Mouse (Mus musculus): ENCODE measurements around the gene Gm21915.

Gm21915 gene

GRCm38 (mm10) chr9:40670313-40670712 lies at the start of gene Gm21915:
Gm21915 (plus strand) TSS chr9:40670613.
- DNase-seq (ENCODE audit: low spot score): no peak

GRCm38 (mm10) chr9:40622265-40622664 lies 48.1 kb upstream of the Gm21915 start:
- no peak for DNase-seq (ENCODE audit: low spot score)

GRCm38 (mm10) chr9:40622793-40623192 lies 47.6 kb upstream of the Gm21915 start:
- no peak for DNase-seq (ENCODE audit: low spot score)

- DNase-seq (ENCODE audit: low spot score): no peak
Observed at GRCm38 (mm10) chr9:40625341-40625740, 45.1 kb upstream of the Gm21915 start.

- no peak for DNase-seq (ENCODE audit: low spot score)
Observed at GRCm38 (mm10) chr9:40626566-40626965, 43.8 kb upstream of the Gm21915 start.

GRCm38 (mm10) chr9:40627146-40627713 lies 43.2 kb upstream of the Gm21915 start:
- no peak for DNase-seq (ENCODE audit: low spot score)

- peak; percentile 56 for DNase-seq (ENCODE audit: low spot score)
Observed at GRCm38 (mm10) chr9:40628130-40629069, 42.0 kb upstream of the Gm21915 start.

- DNase-seq (ENCODE audit: low spot score): no peak
Observed at GRCm38 (mm10) chr9:40629441-40629840, 41.0 kb upstream of the Gm21915 start.

- no peak for DNase-seq (ENCODE audit: low spot score)
Observed at GRCm38 (mm10) chr9:40631101-40631500, 39.3 kb upstream of the Gm21915 start.

- DNase-seq (ENCODE audit: low spot score): no peak
Observed at GRCm38 (mm10) chr9:40631505-40631904, 38.9 kb upstream of the Gm21915 start.

GRCm38 (mm10) chr9:40636054-40636453 lies 34.4 kb upstream of the Gm21915 start:
- peak; percentile 78 for DNase-seq (ENCODE audit: low spot score)

GRCm38 (mm10) chr9:40637705-40638393 lies 32.6 kb upstream of the Gm21915 start:
- DNase-seq (ENCODE audit: low spot score): no peak

GRCm38 (mm10) chr9:40638394-40639049 lies 31.9 kb upstream of the Gm21915 start:
- DNase-seq (ENCODE audit: low spot score): peak; percentile 59

- no peak for DNase-seq (ENCODE audit: low spot score)
Observed at GRCm38 (mm10) chr9:40639536-40640187, 30.8 kb upstream of the Gm21915 start.

GRCm38 (mm10) chr9:40641318-40641717 lies 29.1 kb upstream of the Gm21915 start:
- DNase-seq (ENCODE audit: low spot score): no peak

- no peak for DNase-seq (ENCODE audit: low spot score)
Observed at GRCm38 (mm10) chr9:40642470-40643220, 27.8 kb upstream of the Gm21915 start.

- no peak for DNase-seq (ENCODE audit: low spot score)
Observed at GRCm38 (mm10) chr9:40649444-40649843, 21.0 kb upstream of the Gm21915 start.

- no peak for DNase-seq (ENCODE audit: low spot score)
Observed at GRCm38 (mm10) chr9:40649983-40650382, 20.4 kb upstream of the Gm21915 start.

GRCm38 (mm10) chr9:40651239-40651859 lies 19.1 kb upstream of the Gm21915 start:
- no peak for DNase-seq (ENCODE audit: low spot score)

- DNase-seq (ENCODE audit: low spot score): no peak
Observed at GRCm38 (mm10) chr9:40652757-40653156, 17.7 kb upstream of the Gm21915 start.
